Mouse (Mus musculus) bone marrow macrophage, adult 2 months (primary cell): ENCODE results near the gene Csrnp3. TPM values are rescaled to one million over a fixed set of nuclear protein-coding genes. Genes with fewer than 3 reads are reported as not detected.

Experiments used
- H3K27ac ChIP-seq: 2 replicates; pipeline ENCODE4 v1.5.1; 2012; ENCODE audit warnings: low read depth, low read length; ENCODE audit not compliant: insufficient read depth
- H3K4me1 ChIP-seq: 2 replicates; pipeline ENCODE4 v1.6.1; 2012; ENCODE audit warnings: low read length; ENCODE audit not compliant: control insufficient read depth, insufficient read depth
- H3K4me3 ChIP-seq: 2 replicates; pipeline ENCODE4 v1.5.1; 2012; ENCODE audit warnings: mild to moderate bottlenecking, low read length, moderate library complexity; ENCODE audit not compliant: insufficient read depth
- CTCF ChIP-seq: IDR thresholded peaks from 2 replicates; pipeline ENCODE4 v1.5.1; 2012; ENCODE audit warnings: low read depth, mild to moderate bottlenecking, low read length, moderate library complexity
- POLR2A ChIP-seq: IDR thresholded peaks from 2 replicates; pipeline ENCODE4 v1.6.1; 2012; ENCODE audit warnings: mild to moderate bottlenecking, low read depth, low read length, borderline replicate concordance
- polyA plus RNA-seq: library from polyadenylated mRNA; stranded (reverse); fragments of >200 nt; gene quantifications from 2 replicates; pipeline ENCODE4 v1.2.4, GENCODE M21; 2012; ENCODE audit not compliant: missing spikeins, insufficient read depth, insufficient read length

Gene Csrnp3
- polyA plus RNA-seq, 1 experiment = not detected

GRCm38 (mm10) chr2:65915994-65916393 is 70.4 kb downstream of the Csrnp3 start:
- TF ChIP-seq CTCF (no peak), POLR2A (no peak)
- H3K4me1 ChIP-seq = no peaks in the 10 kb centered on the region
- no peak overlapping the region for H3K27ac ChIP-seq
- H3K4me3 ChIP-seq = no peak overlapping the region

- H3K27ac ChIP-seq = no peak overlapping the region
- H3K4me3 ChIP-seq = no peak overlapping the region
- no peaks in the 10 kb centered on the region for H3K4me1 ChIP-seq
- no peak for TF ChIP-seq CTCF
- no peak for TF ChIP-seq POLR2A
These were observed 75.3 kb downstream of the Csrnp3 start for GRCm38 (mm10) chr2:65920651-65921412.

GRCm38 (mm10) chr2:65925363-65925941 is 79.9 kb downstream of the Csrnp3 start:
- Histone ChIP-seq H3K4me3 (no peak overlapping the region), H3K4me1 (no peaks in the 10 kb centered on the region), H3K27ac (no peak overlapping the region)
- TF ChIP-seq CTCF (no peak), POLR2A (no peak)

GRCm38 (mm10) chr2:65926935-65927708 is 81.6 kb downstream of the Csrnp3 start:
- Histone ChIP-seq H3K4me1 (no peaks in the 10 kb centered on the region), H3K27ac (no peak overlapping the region), H3K4me3 (no peak overlapping the region)
- TF ChIP-seq CTCF (no peak), POLR2A (no peak)

DNA sequence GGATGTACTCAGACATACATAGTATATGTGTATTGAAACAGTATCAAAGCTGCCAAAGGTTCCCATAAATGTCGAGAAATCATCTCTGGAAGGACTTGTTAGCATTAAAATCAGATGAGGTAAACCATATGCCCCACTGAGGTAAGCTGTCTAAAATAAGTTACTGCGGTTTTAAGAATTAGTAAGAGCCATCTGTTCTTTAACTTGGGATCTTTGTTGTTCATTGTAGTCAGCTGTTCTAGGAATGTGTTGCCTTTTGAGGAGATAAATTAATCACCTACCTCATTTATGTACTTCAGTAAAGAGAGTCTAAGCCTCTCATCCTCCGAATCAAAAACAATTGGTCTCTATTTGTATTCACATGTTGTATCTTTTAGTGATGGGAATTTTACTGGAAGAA is 83.7 kb downstream of the Csrnp3 start:
- Histone ChIP-seq H3K27ac (no peak overlapping the region), H3K4me3 (no peak overlapping the region)
- TF ChIP-seq CTCF (no peak), POLR2A (no peak)

GRCm38 (mm10) chr2:65929927-65930326 is 84.4 kb downstream of the Csrnp3 start:
- Histone ChIP-seq H3K27ac (no peak overlapping the region), H3K4me3 (no peak overlapping the region), H3K4me1 (no peaks in the 10 kb centered on the region)
- no peak for TF ChIP-seq CTCF

More for the DNA sequence above, 83.7 kb downstream of the Csrnp3 start:
- H3K4me1 ChIP-seq = no peaks in the 10 kb centered on the region

- no peaks in the 10 kb centered on the region for H3K4me1 ChIP-seq
- H3K4me3 ChIP-seq = no peak overlapping the region
- TF ChIP-seq CTCF (no peak), POLR2A (no peak)
- no peak overlapping the region for H3K27ac ChIP-seq
These were observed 85.7 kb downstream of the Csrnp3 start for GRCm38 (mm10) chr2:65931313-65931712.

DNA sequence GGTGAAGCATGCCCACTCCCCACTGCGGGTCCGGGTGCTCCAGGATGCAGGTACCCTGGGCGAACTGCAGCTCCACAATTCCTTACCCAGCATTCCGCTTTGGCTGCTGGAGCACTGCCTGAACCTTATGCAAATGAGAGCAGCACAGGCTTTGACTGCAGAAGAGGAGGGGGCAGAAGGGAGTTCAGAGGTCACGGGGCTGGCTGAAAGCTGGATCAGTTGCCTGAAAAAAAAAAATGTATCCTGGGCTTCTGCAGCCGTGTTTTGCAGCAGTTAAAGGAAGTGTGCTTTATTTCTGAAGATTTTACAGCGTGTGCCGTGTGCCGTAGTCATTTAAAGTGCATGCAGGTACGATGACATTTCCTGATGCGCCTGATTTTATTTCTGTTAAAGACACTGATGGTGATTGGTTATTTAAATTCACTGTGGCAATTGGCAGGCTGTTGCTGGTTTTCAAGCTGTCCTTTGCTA is 86.3 kb downstream of the Csrnp3 start:
- Histone ChIP-seq H3K4me3 (no peak overlapping the region; the same call in 1 of the 2 replicates), H3K4me1 (no peaks in the 10 kb centered on the region), H3K27ac (no peak overlapping the region)
- no peak for TF ChIP-seq POLR2A
- no peak for TF ChIP-seq CTCF

GRCm38 (mm10) chr2:65934099-65934498 is 88.5 kb downstream of the Csrnp3 start:
- Histone ChIP-seq H3K4me3 (no peak overlapping the region), H3K27ac (no peak overlapping the region), H3K4me1 (no peaks in the 10 kb centered on the region)
- TF ChIP-seq POLR2A = no peak
- no peak for TF ChIP-seq CTCF

- no peak for TF ChIP-seq CTCF
- no peak for TF ChIP-seq POLR2A
These were observed 93.3 kb downstream of the Csrnp3 start for GRCm38 (mm10) chr2:65938900-65939299.

More at GRCm38 (mm10) chr2:65938900-65939299, 93.3 kb downstream of the Csrnp3 start:
- Histone ChIP-seq H3K4me1 (no peaks in the 10 kb centered on the region), H3K4me3 (no peak overlapping the region), H3K27ac (no peak overlapping the region)
